In genomic region chr10:117898391-117898790, GRCm38 (mm10) we compare ENCODE assay signal across 16 mouse cellular contexts.
"Had no signal": no experiment of that assay in that cellular context is flagged by ENCODE, and none has a peak within 500 bp of the region (broad histone marks: within the 10 kb centered on the region; RNA-seq: fewer than 3 reads in every experiment).

No protein-coding gene starts in this region.

- H3K4me2 ChIP-seq: limb, embryonic 12.5 days; lung, embryonic 15.5 days; midbrain, embryonic 15.5 days; neural tube, embryonic 13.5 days had no signal

- H3K36me3 ChIP-seq: limb, embryonic 12.5 days; lung, embryonic 15.5 days; midbrain, embryonic 10.5 days; midbrain, embryonic 15.5 days; neural tube, embryonic 13.5 days had no signal

- H3K27me3 ChIP-seq: limb, embryonic 12.5 days; lung, embryonic 15.5 days; midbrain, embryonic 15.5 days; neural tube, embryonic 13.5 days had no signal

- ATAC-seq: midbrain, embryonic 15.5 days had no signal

- DNase-seq: kidney, adult 8-10 months; kidney, postnatal 36 days; layer of hippocampus, adult 9-11 months; layer of hippocampus, postnatal 36 days; liver; lung, postnatal 14 days; retina, postnatal 1 day; right cerebral cortex, postnatal 4 days; spleen, adult 18-20 months; thymus, adult 18-20 months; thymus, postnatal 14 days had no signal

- H3K4me1 ChIP-seq: midbrain, embryonic 15.5 days; neural tube, embryonic 13.5 days had no signal

- H3K27ac ChIP-seq: limb, embryonic 12.5 days; lung, embryonic 15.5 days; midbrain, embryonic 10.5 days; midbrain, embryonic 15.5 days; neural tube, embryonic 13.5 days had no signal

- H3K9ac ChIP-seq: limb, embryonic 12.5 days; lung, embryonic 15.5 days; midbrain, embryonic 15.5 days; neural tube, embryonic 13.5 days had no signal

- H3K9me3 ChIP-seq: limb, embryonic 12.5 days; lung, embryonic 15.5 days; midbrain, embryonic 10.5 days; midbrain, embryonic 15.5 days; neural tube, embryonic 13.5 days had no signal

- H3K4me3 ChIP-seq: limb, embryonic 12.5 days; lung, embryonic 15.5 days; midbrain, embryonic 10.5 days; midbrain, embryonic 15.5 days; neural tube, embryonic 13.5 days had no signal
